Mouse (Mus musculus) olfactory bulb, adult 2 months (tissue): ENCODE results near the gene Zdhhc14.

Source experiments
- CTCF ChIP-seq: fragments of 200-500 bp; IDR thresholded peaks from 2 replicates; pipeline ENCODE4 v1.5.1; 2012; ENCODE audit warnings: low read depth, mild to moderate bottlenecking, low read length, moderate library complexity; ENCODE audit not compliant: insufficient read depth
- POLR2A ChIP-seq: fragments of 200-500 bp; IDR thresholded peaks from 2 replicates; pipeline ENCODE4 v1.6.1; 2012; ENCODE audit warnings: mild to moderate bottlenecking, low read depth, low read length, moderate library complexity; ENCODE audit not compliant: insufficient read depth

DNA sequence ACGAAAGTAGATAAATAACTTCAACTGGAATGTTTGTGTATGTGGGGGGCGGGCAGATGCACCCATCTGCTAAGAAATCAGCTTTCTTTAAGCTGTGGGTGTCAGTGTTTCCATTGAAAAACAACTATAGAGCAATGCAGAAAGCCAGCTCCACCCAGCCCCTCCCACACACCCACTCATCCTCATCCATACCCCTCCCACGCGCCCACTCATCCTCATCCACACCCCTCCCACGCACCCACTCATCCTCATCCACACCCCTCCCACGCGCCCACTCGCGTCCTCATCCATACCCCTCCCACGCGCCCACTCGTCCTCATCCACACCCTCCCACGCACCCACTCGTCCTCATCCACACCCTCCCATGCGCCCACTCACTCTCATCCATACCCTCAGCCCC lies 264.5 kb downstream of the Zdhhc14 start:
- TF ChIP-seq CTCF (no peak), POLR2A (no peak)
